Mouse (Mus musculus) cerebellum, adult 9-10 months (tissue): Measurements from ENCODE around the gene Slc20a1.
A peak's percentile ranks its signal among the peaks of the same experiment; 100 is the strongest.

ENCODE experiments used
- DNase-seq: peaks from one replicate; pipeline ENCODE4 v3.0.0; 2022

The Slc20a1 gene

GRCm38 (mm10) chr2:129198436-129199327 lies at the start of gene Slc20a1:
TSS of gene Slc20a1 (plus strand) at chr2:129198764.
- peak; percentile 98 for DNase-seq

GRCm38 (mm10) chr2:129148836-129149235 lies 49.7 kb upstream of the Slc20a1 start:
- DNase-seq, result no peak

- no peak for DNase-seq
These were observed 48.2 kb upstream of the Slc20a1 start for GRCm38 (mm10) chr2:129150386-129150785.

- DNase-seq, result no peak
These were observed 47.5 kb upstream of the Slc20a1 start for GRCm38 (mm10) chr2:129151111-129151510.

- no peak for DNase-seq
These were observed 45.8 kb upstream of the Slc20a1 start for GRCm38 (mm10) chr2:129152751-129153150.

DNA sequence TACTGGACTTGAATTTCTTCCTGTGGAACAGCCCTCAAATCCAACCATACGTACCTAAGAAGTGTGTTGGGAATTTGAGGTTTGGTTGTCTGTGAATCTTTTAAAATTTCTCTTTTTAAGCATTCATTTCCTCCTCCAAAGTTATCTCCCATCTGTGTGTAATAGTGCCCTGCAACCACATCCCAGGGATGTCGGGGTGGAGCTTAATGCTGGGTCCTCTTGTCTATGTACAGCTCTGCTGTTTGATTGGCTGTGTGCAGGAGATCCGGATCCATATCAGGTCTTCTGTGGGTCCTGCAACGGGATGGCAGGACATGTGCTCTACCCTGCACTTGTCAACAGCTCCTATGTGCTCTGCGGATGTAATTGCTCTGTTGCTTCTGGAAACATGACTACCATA lies 33.7 kb upstream of the Slc20a1 start:
- no peak for DNase-seq

DNA sequence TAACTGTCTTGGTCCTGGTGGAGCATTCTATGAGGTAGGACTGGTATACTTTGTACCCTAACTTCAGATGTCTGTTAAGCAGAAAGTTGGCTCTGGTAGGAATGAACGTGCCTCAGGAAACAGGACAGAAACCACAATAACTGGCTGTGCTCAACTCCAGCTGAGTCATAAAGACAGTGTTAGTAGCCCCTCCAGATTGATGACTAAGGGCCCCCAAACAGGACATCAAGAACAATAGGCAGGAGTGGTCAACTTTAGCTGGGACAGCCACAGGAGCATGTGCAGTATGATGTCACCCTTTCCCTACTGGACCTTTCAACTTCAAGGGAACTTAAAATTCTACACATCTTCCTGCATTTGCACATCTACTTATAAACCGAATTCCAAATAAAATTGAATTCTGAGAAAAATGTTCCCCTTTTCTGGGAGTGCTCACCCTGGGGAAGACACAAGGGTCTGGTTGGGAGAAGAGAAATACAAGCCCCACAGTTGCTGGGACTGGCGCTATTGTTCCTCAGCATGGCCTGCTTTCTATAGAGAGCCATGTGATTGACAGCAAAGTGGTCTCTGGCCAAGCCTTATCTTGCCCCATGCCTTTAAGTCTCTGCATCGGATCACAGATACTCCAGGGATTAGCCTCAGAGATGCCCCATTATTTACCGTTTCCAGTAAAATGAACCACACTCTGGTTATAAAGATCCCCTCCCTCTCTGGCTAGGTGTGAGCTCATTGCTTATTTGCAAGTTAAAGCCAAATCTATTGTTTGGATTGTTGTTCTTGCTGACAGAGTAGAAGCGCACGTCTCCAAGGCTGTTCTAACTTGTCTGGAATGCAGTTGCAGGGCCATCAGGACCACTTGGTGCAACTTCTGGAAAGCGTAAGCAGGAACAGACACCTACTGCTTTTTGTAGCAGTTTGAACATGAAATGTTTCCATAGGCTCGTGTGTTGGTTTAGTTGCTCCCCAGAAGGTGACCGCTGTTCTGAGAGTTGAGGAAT lies 31.8 kb upstream of the Slc20a1 start:
- no peak for DNase-seq

- DNase-seq, result no peak
These were observed 25.2 kb upstream of the Slc20a1 start for GRCm38 (mm10) chr2:129173386-129173785.

DNA sequence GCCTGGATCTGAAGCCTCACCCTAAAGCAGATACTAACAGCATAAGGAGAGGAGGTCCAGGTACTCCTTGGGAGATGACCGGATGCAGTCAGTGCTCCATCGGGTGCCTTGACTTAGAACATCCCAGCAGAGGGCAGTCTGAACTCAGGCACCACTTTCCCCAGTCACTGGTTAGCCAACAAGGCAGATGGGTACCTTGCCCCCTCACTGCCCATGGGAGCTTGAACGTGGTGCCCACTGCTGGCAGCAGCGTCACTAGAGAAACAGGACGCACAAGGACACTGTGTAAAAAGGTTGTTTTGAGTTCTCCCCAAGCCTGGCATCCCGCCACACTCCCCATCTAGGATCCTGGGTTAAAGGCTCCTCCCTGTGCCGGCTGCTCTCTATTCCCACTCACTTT lies 24.1 kb upstream of the Slc20a1 start:
- DNase-seq, result peak; percentile 64

DNA sequence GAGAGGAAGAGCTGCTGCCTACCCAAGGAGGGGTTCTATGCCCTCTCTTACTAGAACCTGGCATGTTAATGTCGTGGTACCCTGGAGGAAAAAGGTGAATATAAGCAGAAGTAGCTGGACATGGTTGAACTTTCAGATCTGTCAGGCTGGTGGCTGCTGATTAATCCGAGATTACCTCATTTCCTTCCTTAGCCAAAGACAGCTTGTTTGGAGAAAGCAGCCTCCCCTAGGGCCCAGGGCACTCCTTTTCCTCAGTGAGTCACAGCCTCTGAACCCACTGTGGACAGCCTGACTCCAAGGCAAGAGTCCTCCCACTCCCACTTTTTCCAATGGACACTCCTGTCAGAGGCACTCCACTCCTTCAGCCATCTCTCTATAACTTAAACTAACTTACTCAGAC lies 22.9 kb upstream of the Slc20a1 start:
- no peak for DNase-seq

DNA sequence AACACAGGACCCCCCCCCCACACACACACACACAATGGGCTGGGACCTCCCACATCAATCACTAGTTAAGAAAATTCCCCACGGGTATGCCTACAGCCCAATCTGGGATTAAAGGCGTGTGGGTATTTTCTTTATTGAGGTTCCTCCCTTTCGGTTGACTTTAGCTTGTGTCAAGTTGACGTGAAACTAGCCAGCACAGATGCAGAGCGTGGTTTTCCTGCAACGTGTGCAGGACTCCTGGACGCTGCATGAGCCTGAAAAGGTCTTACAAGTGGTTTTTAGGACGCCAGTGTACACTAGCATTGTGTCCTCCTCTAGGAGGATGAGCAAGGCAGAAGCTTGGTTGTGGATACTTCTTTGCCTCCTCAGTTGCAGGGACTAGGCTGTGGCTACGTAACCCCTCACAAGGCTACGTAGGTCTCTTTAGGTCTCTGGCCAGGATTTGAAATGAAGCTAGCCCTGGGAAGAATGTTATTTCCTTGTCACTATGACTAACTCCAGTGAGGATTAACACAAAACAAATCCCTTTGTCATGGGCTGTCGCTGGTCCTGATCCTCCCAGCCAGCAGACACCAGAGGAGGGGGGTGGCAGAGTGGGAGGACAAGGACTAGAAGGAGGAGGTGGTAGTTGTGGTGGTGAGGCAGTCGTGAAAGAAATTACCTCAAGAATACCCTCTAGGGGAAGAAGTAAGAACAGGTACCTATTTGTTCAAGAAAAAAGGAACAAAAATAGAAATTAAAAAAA lies 21.7 kb upstream of the Slc20a1 start:
- DNase-seq, result no peak

- no peak for DNase-seq
These were observed 20.9 kb upstream of the Slc20a1 start for GRCm38 (mm10) chr2:129177661-129178060.

- no peak for DNase-seq
These were observed 20.2 kb upstream of the Slc20a1 start for GRCm38 (mm10) chr2:129178182-129178908.

DNA sequence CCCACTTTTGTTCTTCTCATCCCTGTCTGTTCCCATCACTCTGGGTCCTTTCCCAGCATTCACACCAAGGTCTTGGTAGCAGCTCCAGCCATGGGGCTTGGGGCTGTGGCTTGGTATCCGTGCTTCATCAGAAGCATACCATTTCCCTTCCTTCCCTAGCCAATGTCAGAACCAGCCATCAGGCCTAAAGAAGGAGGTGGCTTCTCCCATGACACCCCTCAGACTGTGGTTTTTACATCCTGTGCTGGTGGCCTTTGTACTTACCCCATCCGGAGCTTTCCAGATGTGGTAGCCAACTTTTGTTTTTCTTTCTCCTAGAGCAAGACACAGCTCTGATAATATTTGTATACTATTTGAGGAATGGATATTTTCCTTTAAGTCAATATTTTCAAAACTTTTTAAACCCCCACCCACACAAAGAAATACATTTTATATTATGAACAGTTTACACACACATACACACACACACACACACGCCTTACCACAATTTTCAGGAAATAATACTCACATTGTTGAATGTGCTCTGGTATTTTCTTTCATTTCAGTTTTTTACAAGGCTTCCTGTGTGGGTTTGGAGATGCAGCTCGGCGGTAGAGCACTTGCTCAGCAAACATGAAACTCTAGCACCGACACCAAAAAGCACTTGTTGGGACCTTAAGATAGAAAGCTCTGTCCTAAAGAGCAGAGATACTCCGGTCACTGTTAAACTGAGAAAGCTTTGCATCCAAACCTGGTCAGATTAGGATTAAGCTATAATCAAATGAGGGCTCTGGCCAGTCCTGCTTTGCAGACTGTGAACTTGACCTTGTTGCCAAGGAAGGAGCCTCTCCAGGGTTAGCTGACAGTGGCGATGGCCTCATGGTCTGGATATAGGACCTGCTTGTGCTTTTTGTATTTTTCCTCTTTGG lies 18.4 kb upstream of the Slc20a1 start:
- no peak for DNase-seq

DNA sequence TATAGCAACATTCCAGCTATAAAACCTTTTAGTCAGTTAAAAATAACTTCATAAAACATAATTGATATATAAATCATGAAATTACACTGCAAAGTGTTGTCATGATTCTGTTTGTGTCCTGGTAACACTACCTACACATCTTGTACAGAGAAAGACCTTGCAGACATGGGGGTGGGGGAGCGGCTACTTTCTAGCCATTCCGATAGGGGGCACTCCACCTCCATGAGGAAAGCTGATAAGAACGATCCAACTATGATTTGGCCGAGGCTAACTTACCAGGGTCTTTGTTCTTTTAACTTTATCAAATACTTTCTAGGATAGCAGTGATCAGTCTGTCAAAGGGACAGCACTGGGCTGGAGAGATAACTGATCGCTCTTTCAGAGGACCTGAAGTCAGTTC lies 17.1 kb upstream of the Slc20a1 start:
- DNase-seq, result no peak

GRCm38 (mm10) chr2:129182412-129182811 lies 16.2 kb upstream of the Slc20a1 start:
- no peak for DNase-seq

- no peak for DNase-seq
These were observed 15.0 kb upstream of the Slc20a1 start for GRCm38 (mm10) chr2:129183561-129184031.

DNA sequence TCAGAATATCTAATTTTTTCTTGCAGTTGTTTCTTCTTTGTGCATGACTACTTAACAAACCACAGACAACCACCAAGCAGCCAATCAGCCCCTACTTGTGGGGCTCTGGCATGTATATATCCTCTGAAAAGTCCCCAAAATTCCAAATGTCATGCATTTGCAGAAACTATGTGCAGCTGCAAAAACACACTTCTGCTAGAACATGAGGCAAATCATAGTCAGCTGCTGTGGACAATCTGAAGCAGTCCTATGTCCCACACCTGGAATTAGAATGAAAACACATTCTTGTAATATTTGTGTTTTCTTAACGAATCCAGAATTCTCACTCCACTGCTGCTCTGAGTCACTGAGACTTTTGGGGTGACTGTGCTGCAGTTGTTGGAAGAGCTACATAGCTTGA lies 13.7 kb upstream of the Slc20a1 start:
- DNase-seq, result no peak

DNA sequence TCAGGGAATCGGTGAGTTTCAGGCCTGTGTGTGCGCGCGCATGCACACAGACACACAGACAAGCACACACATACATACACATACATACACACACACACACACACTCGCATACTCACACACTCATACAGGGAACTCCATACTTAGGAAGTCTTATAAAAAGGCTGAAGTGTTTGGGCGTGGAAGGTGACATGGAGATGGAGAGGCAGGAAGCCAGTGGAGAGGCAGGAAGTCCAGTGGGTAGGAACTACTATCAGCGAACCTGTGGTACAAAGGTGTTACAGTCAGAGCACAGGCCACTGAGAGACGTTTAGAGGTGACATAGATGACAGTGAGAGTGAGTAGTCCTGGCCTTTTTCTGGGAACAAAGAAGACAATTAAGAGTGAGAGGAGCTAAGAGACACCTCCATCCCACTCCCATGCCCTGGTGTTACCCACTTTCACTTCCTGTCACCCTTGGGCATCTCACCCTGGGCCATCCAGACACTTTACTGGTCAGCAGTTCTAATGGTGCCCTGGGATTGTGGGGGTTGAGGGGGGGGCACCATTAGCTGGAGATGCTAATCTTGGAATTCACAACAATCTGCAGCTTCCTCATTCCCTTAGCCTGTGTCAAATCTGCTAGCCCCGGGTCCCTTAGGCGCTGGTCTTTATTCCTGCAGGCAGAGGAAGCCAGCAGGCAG lies 12.8 kb upstream of the Slc20a1 start:
- no peak for DNase-seq

- DNase-seq, result no peak
These were observed 12.2 kb upstream of the Slc20a1 start for GRCm38 (mm10) chr2:129186291-129186919.
